Mouse (Mus musculus) liver, embryonic 14.5 days (tissue): ENCODE results near the gene Cnot6. TPM values are rescaled to one million over a fixed set of nuclear protein-coding genes. Genes with fewer than 3 reads are reported as not detected.

Experiments used
- ATAC-seq: fragments of 200-750 bp; cut with Nextera tagmentation; 2 replicates; pipeline ENCODE4 v1.8.0; 2017; ENCODE audit warnings: moderate number of reproducible peaks, mild to moderate bottlenecking, moderate library complexity; ENCODE audit not compliant: insufficient read depth
- DNase-seq, 3 experiments: peaks; one replicate each; pipeline ENCODE4 v3.0.0-alpha.2; 2012 to 2013; ENCODE audit warnings: low read depth in 3 of 3, low spot score in 3 of 3
- H3K27ac ChIP-seq: fragments of 300-500 bp; sonication (generic); 2 replicates; pipeline ENCODE4 v1.5.1; 2014; ENCODE audit warnings: moderate library complexity, mild to moderate bottlenecking, control low read depth, inconsistent platforms
- H3K27me3 ChIP-seq: fragments of 300-500 bp; sonication (generic); 2 replicates; pipeline ENCODE4 v1.6.1; 2014; ENCODE audit warnings: mild to moderate bottlenecking, low read length, moderate library complexity; ENCODE audit not compliant: control insufficient read depth, insufficient read depth
- H3K36me3 ChIP-seq: fragments of 300-500 bp; sonication (generic); replicated peaks from 2 replicates; pipeline ENCODE4 v1.6.1; 2014; ENCODE audit warnings: low read depth; ENCODE audit not compliant: control insufficient read depth, insufficient read depth
- H3K4me1 ChIP-seq, 2 experiments: fragments of 200-500 bp in 1 of 2; fragments of 300-500 bp in 1 of 2; sonication (generic) in 1 of 2; replicated peaks; 2 replicates each; pipeline ENCODE4 v1.6.1; 2012 to 2014; ENCODE audit warnings: antibody characterized with exemption in 1 of 2, inconsistent platforms in 1 of 2, low read length in 1 of 2; ENCODE audit not compliant: control insufficient read depth in 2 of 2, insufficient read depth in 2 of 2
- H3K4me2 ChIP-seq: fragments of 300-500 bp; sonication (generic); 2 replicates; pipeline ENCODE4 v1.6.1; 2014; ENCODE audit warnings: low read depth, mild to moderate bottlenecking, control low read depth, moderate library complexity
- H3K4me3 ChIP-seq, 2 experiments: fragments of 200-500 bp in 1 of 2; fragments of 300-500 bp in 1 of 2; sonication (generic) in 1 of 2; 2 replicates each; pipeline ENCODE4 v1.5.1; 2012 to 2014; ENCODE audit warnings: low read depth in 2 of 2, low read length in 2 of 2, mild to moderate bottlenecking in 2 of 2, control low read depth in 1 of 2, inconsistent platforms in 1 of 2, moderate library complexity in 1 of 2; ENCODE audit not compliant: insufficient read depth in 1 of 2
- H3K9ac ChIP-seq: fragments of 300-500 bp; sonication (generic); replicated peaks from 2 replicates; pipeline ENCODE4 v1.6.1; 2014; ENCODE audit warnings: mild to moderate bottlenecking, control low read depth, moderate library complexity
- H3K9me3 ChIP-seq: fragments of 300-500 bp; sonication (generic); 2 replicates; pipeline ENCODE4 v1.6.1; 2016; ENCODE audit warnings: low read length, mixed read lengths; ENCODE audit not compliant: control insufficient read depth
- CTCF ChIP-seq: IDR thresholded peaks from 2 replicates; pipeline ENCODE4 v1.5.1; 2016; ENCODE audit warnings: antibody characterized with exemption, low read depth, control low read depth
- EP300 ChIP-seq: IDR thresholded peaks from 2 replicates; pipeline ENCODE4 v1.6.1; 2016; ENCODE audit warnings: antibody characterized with exemption, low read depth
- WGBS: fragments of 180-500 bp; shearing (Covaris S2); extraction: QIAGEN DNeasy Blood & Tissue Kit; methylation state at CpG from one replicate; pipeline ENCODE4 v1.1.7; 2014; ENCODE audit not compliant: insufficient replicate concordance; 5-methylcytosine and 5-hydroxymethylcytosine counted together
- polyA plus RNA-seq, 2 experiments: library from polyadenylated mRNA; depleted of rRNA in 1 of 2; stranded (reverse) in 1 of 2; unstranded in 1 of 2; fragments of >200 nt; fragmentation: Nextera tagmentation in 1 of 2; extraction: Ambion mirVana in 1 of 2; gene quantifications; 2 replicates each; pipeline versions ENCODE4 v1.2.1 to v1.2.3; 2012 to 2014

The Cnot6 gene
- polyA plus RNA-seq, 2 experiments, result 18.1 to 21.0 TPM

DNA sequence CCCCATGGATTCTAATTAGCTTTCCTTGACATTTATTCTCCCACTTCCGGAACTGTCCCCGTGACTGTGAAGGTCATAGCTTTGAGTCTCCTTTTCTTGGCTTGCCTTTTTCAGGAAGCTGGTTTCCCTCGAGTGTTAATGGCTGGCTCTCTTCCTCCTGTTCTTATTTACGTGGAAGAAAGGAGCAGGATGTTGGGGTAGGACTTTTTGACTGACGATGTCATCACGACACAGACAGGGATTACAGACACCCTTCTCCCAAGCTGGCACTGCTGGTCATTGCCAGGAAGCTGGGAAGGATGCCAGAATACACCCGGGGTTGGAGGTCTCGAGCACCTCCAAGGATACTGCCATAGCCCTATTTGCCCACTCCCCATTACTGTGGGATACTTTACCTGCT lies 14.3 kb upstream of the Cnot6 start:
- no peak for TF ChIP-seq CTCF
- TF ChIP-seq EP300, result no peak
- H3K9me3 ChIP-seq, result no peaks in the 10 kb centered on the region

DNA sequence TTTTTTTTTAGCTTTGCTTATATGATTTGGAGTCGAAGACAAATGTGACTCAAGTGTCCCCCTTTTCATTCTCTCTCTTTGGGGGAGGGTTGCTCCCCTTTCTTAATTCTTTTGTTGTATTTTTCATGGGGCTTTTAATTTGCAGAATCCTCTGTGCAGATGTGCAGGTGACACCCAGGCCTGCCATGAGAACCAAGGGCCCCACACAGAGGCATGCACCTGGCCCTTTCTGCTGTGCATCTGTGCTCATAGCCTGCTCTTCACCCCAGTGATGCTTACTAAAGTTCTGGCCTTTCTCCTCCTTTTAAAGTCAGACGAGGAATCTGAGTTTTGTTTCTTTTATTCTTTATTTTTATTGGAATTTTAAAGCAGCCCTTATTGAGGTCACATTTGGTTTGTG lies 12.2 kb upstream of the Cnot6 start:
- no peak for TF ChIP-seq EP300
- TF ChIP-seq CTCF, result no peak

More for the DNA sequence above, 14.3 kb upstream of the Cnot6 start:
- DNase-seq, result no peak
- no peaks in the 10 kb centered on the region for H3K27me3 ChIP-seq
- no peaks in the 10 kb centered on the region for H3K36me3 ChIP-seq
- H3K27ac ChIP-seq, result no peak overlapping the region
- ATAC-seq, result no peak
- WGBS, result 45% methylated on average over 8 of the region's 8 CpGs
- peaks cover 1 to 10% of the 10 kb centered on the region in 2 experiments; a peak in 3 of 4 replicates for H3K4me1 ChIP-seq
- H3K4me3 ChIP-seq, result no peak overlapping the region
- H3K4me2 ChIP-seq, result no peak overlapping the region
- H3K9ac ChIP-seq, result no peak overlapping the region

DNA sequence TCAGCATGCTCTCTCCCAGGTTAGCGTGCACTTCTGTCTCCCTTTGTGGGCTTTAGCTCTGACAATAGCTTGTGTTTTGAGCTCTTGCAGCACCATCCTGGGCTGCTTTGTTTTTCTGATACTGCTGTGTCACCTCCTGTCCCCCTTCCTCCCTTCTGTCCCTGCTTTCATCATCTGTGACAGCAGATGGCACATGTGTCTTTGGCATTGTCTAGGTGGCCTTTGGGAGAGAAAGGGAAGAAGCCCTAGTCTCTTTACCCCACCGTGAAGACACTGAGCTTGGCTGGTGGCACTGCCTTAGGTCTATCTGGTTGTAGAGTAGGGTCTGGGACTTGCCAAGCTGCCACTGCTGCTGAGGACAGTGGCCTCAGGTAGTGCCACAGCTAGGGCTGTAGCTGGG lies 10.8 kb upstream of the Cnot6 start:
- no peaks in the 10 kb centered on the region for H3K9me3 ChIP-seq
- DNase-seq (no peak), ATAC-seq (no peak)
- no peak overlapping the region for H3K9ac ChIP-seq
- no peak overlapping the region for H3K4me2 ChIP-seq
- H3K27me3 ChIP-seq, result no peaks in the 10 kb centered on the region
- TF ChIP-seq CTCF (0 out of 2 replicates have a peak, but pooled peaks have one; percentile 3), EP300 (no peak)
- no peaks in the 10 kb centered on the region for H3K36me3 ChIP-seq
- H3K4me3 ChIP-seq, result no peak overlapping the region
- peaks cover 13 to 30% of the 10 kb centered on the region in 2 experiments for H3K4me1 ChIP-seq
- 30% methylated on average over 2 of the region's 2 CpGs for WGBS
- H3K27ac ChIP-seq, result no peak overlapping the region

More for the DNA sequence above, 12.2 kb upstream of the Cnot6 start:
- Histone ChIP-seq H3K4me1 (peaks cover 13 to 28% of the 10 kb centered on the region in 2 experiments), H3K9ac (no peak overlapping the region), H3K4me2 (no peak overlapping the region), H3K36me3 (no peaks in the 10 kb centered on the region), H3K9me3 (no peaks in the 10 kb centered on the region), H3K4me3 (no peak overlapping the region), H3K27me3 (no peaks in the 10 kb centered on the region), H3K27ac (no peak overlapping the region)
- DNase-seq (no peak), ATAC-seq (no peak)
- 71% methylated on average over 2 of the region's 2 CpGs for WGBS

DNA sequence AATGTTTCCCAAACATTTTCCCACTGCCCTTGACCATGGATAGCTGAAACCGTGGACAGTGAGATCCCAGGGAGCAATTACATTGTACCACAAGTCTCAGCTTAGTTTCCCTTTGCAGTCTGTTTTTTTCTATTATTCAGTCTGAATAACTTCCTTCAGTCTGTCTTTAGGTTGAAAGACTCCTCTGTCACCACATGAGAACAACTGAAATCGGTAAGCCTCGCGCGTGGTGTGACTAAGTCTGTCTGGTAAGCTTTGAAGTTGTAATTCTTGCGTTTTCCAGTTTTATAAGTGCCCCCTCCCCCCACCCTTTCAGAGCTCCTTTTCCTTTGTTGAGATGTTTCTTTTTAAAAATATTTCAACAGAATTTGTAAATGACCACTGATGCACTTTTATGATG lies 10.2 kb upstream of the Cnot6 start:
- Histone ChIP-seq H3K4me2 (no peak overlapping the region), H3K9ac (no peak overlapping the region), H3K9me3 (no peaks in the 10 kb centered on the region), H3K36me3 (no peaks in the 10 kb centered on the region), H3K4me3 (no peak overlapping the region), H3K4me1 (peaks cover 13 to 30% of the 10 kb centered on the region in 2 experiments), H3K27ac (no peak overlapping the region), H3K27me3 (no peaks in the 10 kb centered on the region)
- no peak for TF ChIP-seq EP300
- TF ChIP-seq CTCF, result no peak
- WGBS, result 57% methylated on average over 6 of the region's 6 CpGs
- DNase-seq (no peak), ATAC-seq (no peak)

DNA sequence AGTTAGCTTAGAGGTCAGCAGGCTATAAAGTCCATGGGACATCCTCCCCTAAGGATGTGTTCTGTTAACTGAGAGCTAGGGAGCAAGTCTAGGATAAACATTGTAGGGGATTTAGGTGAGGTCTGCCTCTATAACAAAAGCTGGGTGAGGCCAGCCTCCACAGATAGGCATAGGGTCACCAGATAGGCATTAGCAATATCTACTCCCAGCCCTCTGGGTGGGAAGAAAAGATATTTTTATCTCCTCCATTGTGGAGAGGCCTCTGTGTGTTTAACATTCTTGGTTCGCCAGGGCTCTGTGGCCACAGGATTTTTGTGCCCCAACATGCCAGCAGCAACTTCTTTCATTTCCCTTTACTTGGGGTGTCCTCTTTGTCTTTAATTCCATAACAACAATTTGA lies 8.8 kb upstream of the Cnot6 start:
- Histone ChIP-seq H3K4me2 (peak overlapping the region; percentile 43), H3K9me3 (no peaks in the 10 kb centered on the region), H3K27me3 (no peaks in the 10 kb centered on the region), H3K4me3 (no peak overlapping the region), H3K27ac (no peak overlapping the region; the same call in 1 of the 2 replicates), H3K36me3 (no peaks in the 10 kb centered on the region), H3K9ac (no peak overlapping the region; the same call in 1 of the 2 replicates), H3K4me1 (peaks cover 13 to 30% of the 10 kb centered on the region in 2 experiments)
- 8% methylated on average over 1 of the region's 1 CpGs for WGBS
- TF ChIP-seq EP300, result peak; percentile 50; the same call in 1 of the 2 replicates
- TF ChIP-seq CTCF, result no peak
- DNase-seq (peak in 1 of 3 experiments; percentile 29), ATAC-seq (peak; percentile 73)
